Mouse (Mus musculus): ENCODE measurements around the gene Txndc12. TPM values are rescaled to one million over a fixed set of nuclear protein-coding genes. Genes with fewer than 3 reads are reported as not detected.

Gene Txndc12
- 72.7 and 77.8 TPM in 2 replicates for polyA plus RNA-seq (2015; fragmentation: Nextera tagmentation; extraction: Ambion mirVana)

- H3K4me2 ChIP-seq, result peak within 1 kb of the TSS; percentile 66
- H3K36me3 ChIP-seq, result peaks cover 5% of the 10 kb centered on the region; the same call in 1 of the 2 replicates
- H3K9me3 ChIP-seq (replicated peaks), result no peaks in the 10 kb centered on the region
- no peaks in the 10 kb centered on the region for H3K27me3 ChIP-seq (replicated peaks)
- under 1% methylated on average over 34 of the region's 34 CpGs for WGBS
- peak within 1 kb of the TSS; percentile 96 for H3K9ac ChIP-seq (replicated peaks)
- ATAC-seq (ENCODE audit: low FRiP score), result peak; percentile 84
- peak within 1 kb of the TSS; percentile 74 for H3K4me3 ChIP-seq (replicated peaks)
- peak within 1 kb of the TSS; percentile 99 for H3K27ac ChIP-seq (replicated peaks)
- H3K4me1 ChIP-seq, result peaks cover 47% of the 10 kb centered on the region
Measured at GRCm38 (mm10) chr4:108834115-108834970, at the start of gene Txndc12. Gene Txndc12 (plus strand): TSS chr4:108834601.

GRCm38 (mm10) chr4:108789258-108789936 is 45.0 kb upstream of the Txndc12 start:
- Histone ChIP-seq H3K27me3 (replicated peaks) (no peaks in the 10 kb centered on the region), H3K9me3 (replicated peaks) (no peaks in the 10 kb centered on the region), H3K9ac (replicated peaks) (no peak overlapping the region), H3K27ac (replicated peaks) (no peak overlapping the region), H3K4me3 (replicated peaks) (no peak overlapping the region), H3K4me1 (no peaks in the 10 kb centered on the region), H3K36me3 (no peaks in the 10 kb centered on the region), H3K4me2 (no peak overlapping the region)
- no peak for ATAC-seq (ENCODE audit: low FRiP score)
- WGBS, result 80% methylated on average over 6 of the region's 6 CpGs

- no peaks in the 10 kb centered on the region for H3K36me3 ChIP-seq
- no peak overlapping the region for H3K4me2 ChIP-seq
- WGBS, result 66% methylated on average over 1 of the region's 1 CpGs
- no peak overlapping the region for H3K4me3 ChIP-seq (replicated peaks)
- no peak overlapping the region for H3K27ac ChIP-seq (replicated peaks)
- H3K9ac ChIP-seq (replicated peaks), result no peak overlapping the region
- ATAC-seq (ENCODE audit: low FRiP score), result no peak
- no peaks in the 10 kb centered on the region for H3K9me3 ChIP-seq (replicated peaks)
- H3K4me1 ChIP-seq, result no peaks in the 10 kb centered on the region
- no peaks in the 10 kb centered on the region for H3K27me3 ChIP-seq (replicated peaks)
Measured at GRCm38 (mm10) chr4:108790507-108790906, 43.9 kb upstream of the Txndc12 start.

- no peak overlapping the region for H3K9ac ChIP-seq (replicated peaks)
- H3K9me3 ChIP-seq (replicated peaks), result no peaks in the 10 kb centered on the region
- ATAC-seq (ENCODE audit: low FRiP score), result no peak
- H3K27ac ChIP-seq (replicated peaks), result no peak overlapping the region
- H3K27me3 ChIP-seq (replicated peaks), result no peaks in the 10 kb centered on the region
- no peaks in the 10 kb centered on the region for H3K36me3 ChIP-seq
- 58% methylated on average over 1 of the region's 1 CpGs for WGBS
- H3K4me3 ChIP-seq (replicated peaks), result no peak overlapping the region
- H3K4me2 ChIP-seq, result no peak overlapping the region
- peaks cover 4% of the 10 kb centered on the region; the same call in 1 of the 2 replicates for H3K4me1 ChIP-seq
Measured at GRCm38 (mm10) chr4:108793941-108794340, 40.5 kb upstream of the Txndc12 start.

- WGBS, result 32% methylated on average over 4 of the region's 4 CpGs
- ATAC-seq (ENCODE audit: low FRiP score), result no peak
Measured at GRCm38 (mm10) chr4:108796701-108797100, 37.7 kb upstream of the Txndc12 start.

GRCm38 (mm10) chr4:108798083-108798830 is 36.1 kb upstream of the Txndc12 start:
- WGBS, result 58% methylated on average over 2 of the region's 2 CpGs
- H3K4me3 ChIP-seq (replicated peaks), result no peak overlapping the region
- H3K4me2 ChIP-seq, result no peak overlapping the region
- no peaks in the 10 kb centered on the region for H3K9me3 ChIP-seq (replicated peaks)
- no peak overlapping the region for H3K9ac ChIP-seq (replicated peaks)
- H3K27ac ChIP-seq (replicated peaks), result no peak overlapping the region
- ATAC-seq (ENCODE audit: low FRiP score), result no peak
- H3K27me3 ChIP-seq (replicated peaks), result no peaks in the 10 kb centered on the region
- H3K4me1 ChIP-seq, result peaks cover 4% of the 10 kb centered on the region; the same call in 1 of the 2 replicates
- H3K36me3 ChIP-seq, result no peaks in the 10 kb centered on the region

More at GRCm38 (mm10) chr4:108796701-108797100, 37.7 kb upstream of the Txndc12 start:
- H3K4me2 ChIP-seq, result no peak overlapping the region
- no peak overlapping the region for H3K4me3 ChIP-seq (replicated peaks)
- no peak overlapping the region for H3K27ac ChIP-seq (replicated peaks)
- H3K36me3 ChIP-seq, result no peaks in the 10 kb centered on the region
- no peaks in the 10 kb centered on the region for H3K27me3 ChIP-seq (replicated peaks)
- H3K9ac ChIP-seq (replicated peaks), result no peak overlapping the region
- H3K9me3 ChIP-seq (replicated peaks), result no peaks in the 10 kb centered on the region
- H3K4me1 ChIP-seq, result peaks cover 4% of the 10 kb centered on the region; the same call in 1 of the 2 replicates

- no peak overlapping the region for H3K4me2 ChIP-seq
- H3K4me1 ChIP-seq, result no peaks in the 10 kb centered on the region
- no peak overlapping the region for H3K27ac ChIP-seq (replicated peaks)
- no peaks in the 10 kb centered on the region for H3K9me3 ChIP-seq (replicated peaks)
- no peaks in the 10 kb centered on the region for H3K27me3 ChIP-seq (replicated peaks)
- no peak overlapping the region for H3K9ac ChIP-seq (replicated peaks)
- no peak overlapping the region for H3K4me3 ChIP-seq (replicated peaks)
- ATAC-seq (ENCODE audit: low FRiP score), result no peak
- no peaks in the 10 kb centered on the region for H3K36me3 ChIP-seq
- WGBS, result 88% methylated on average over 2 of the region's 2 CpGs
Measured at GRCm38 (mm10) chr4:108803535-108803934, 30.9 kb upstream of the Txndc12 start.

- Histone ChIP-seq H3K27me3 (replicated peaks) (no peaks in the 10 kb centered on the region), H3K27ac (replicated peaks) (no peak overlapping the region), H3K4me3 (replicated peaks) (no peak overlapping the region), H3K4me2 (no peak overlapping the region), H3K9me3 (replicated peaks) (no peaks in the 10 kb centered on the region), H3K36me3 (peaks cover 11% of the 10 kb centered on the region), H3K4me1 (no peaks in the 10 kb centered on the region), H3K9ac (replicated peaks) (no peak overlapping the region)
- 77% methylated on average over 4 of the region's 4 CpGs for WGBS
- ATAC-seq (ENCODE audit: low FRiP score), result no peak
Measured at GRCm38 (mm10) chr4:108811142-108811541, 23.3 kb upstream of the Txndc12 start.

- Histone ChIP-seq H3K27ac (replicated peaks) (no peak overlapping the region), H3K4me3 (replicated peaks) (no peak overlapping the region), H3K4me1 (no peaks in the 10 kb centered on the region), H3K4me2 (no peak overlapping the region), H3K9me3 (replicated peaks) (no peaks in the 10 kb centered on the region), H3K9ac (replicated peaks) (no peak overlapping the region), H3K27me3 (replicated peaks) (no peaks in the 10 kb centered on the region), H3K36me3 (peaks cover 11% of the 10 kb centered on the region)
- 66% methylated on average over 6 of the region's 6 CpGs for WGBS
- no peak; the same call in 1 of the 2 replicates for ATAC-seq (ENCODE audit: low FRiP score)
Measured at GRCm38 (mm10) chr4:108811550-108811949, 22.9 kb upstream of the Txndc12 start.

- WGBS, result 98% methylated on average over 3 of the region's 3 CpGs
- Histone ChIP-seq H3K9ac (replicated peaks) (no peak overlapping the region), H3K4me1 (no peaks in the 10 kb centered on the region), H3K27me3 (replicated peaks) (no peaks in the 10 kb centered on the region), H3K27ac (replicated peaks) (no peak overlapping the region), H3K36me3 (peaks cover 55% of the 10 kb centered on the region), H3K4me3 (replicated peaks) (no peak overlapping the region), H3K9me3 (replicated peaks) (no peaks in the 10 kb centered on the region), H3K4me2 (no peak overlapping the region)
- no peak for ATAC-seq (ENCODE audit: low FRiP score)
Measured at GRCm38 (mm10) chr4:108825677-108826076, 8.7 kb upstream of the Txndc12 start.

GRCm38 (mm10) chr4:108826096-108826495 is 8.3 kb upstream of the Txndc12 start:
- H3K27ac ChIP-seq (replicated peaks), result no peak overlapping the region
- H3K4me2 ChIP-seq, result no peak overlapping the region
- H3K4me1 ChIP-seq, result peaks cover 4% of the 10 kb centered on the region; the same call in 1 of the 2 replicates
- H3K9ac ChIP-seq (replicated peaks), result no peak overlapping the region
- H3K9me3 ChIP-seq (replicated peaks), result no peaks in the 10 kb centered on the region
- H3K27me3 ChIP-seq (replicated peaks), result no peaks in the 10 kb centered on the region
- ATAC-seq (ENCODE audit: low FRiP score), result no peak
- H3K4me3 ChIP-seq (replicated peaks), result no peak overlapping the region
- WGBS, result 97% methylated on average over 1 of the region's 1 CpGs
- H3K36me3 ChIP-seq, result peaks cover 54% of the 10 kb centered on the region
